Mouse (Mus musculus) urinary bladder, postnatal 36 days (tissue): ENCODE measurements around the gene Cox8b.
"Not testable (repeated sequence)": the region's sequence is repeated elsewhere in the genome, so short reads cannot be mapped to it uniquely, and the experiment has no call there.

Experiments used
- DNase-seq, 2 experiments: peaks; one replicate each; pipeline ENCODE4 v3.0.0; 2022; ENCODE audit warnings: low spot score in 2 of 2, mixed read lengths in 1 of 2

The Cox8b gene

GRCm38 (mm10) chr7:140914031-140914690 is 13.9 kb upstream of the Cox8b start:
- no peak for DNase-seq

GRCm38 (mm10) chr7:140912846-140913482 is 12.7 kb upstream of the Cox8b start:
- DNase-seq = no peak

GRCm38 (mm10) chr7:140912293-140912692 is 12.0 kb upstream of the Cox8b start:
- no peak for DNase-seq

- DNase-seq = peak; percentile 69 to 79
These were observed 8.4 kb upstream of the Cox8b start for GRCm38 (mm10) chr7:140908634-140909107.

- DNase-seq = no peak
These were observed 7.9 kb upstream of the Cox8b start for GRCm38 (mm10) chr7:140908181-140908580.

- no peak for DNase-seq
These were observed 7.5 kb upstream of the Cox8b start for GRCm38 (mm10) chr7:140907697-140908096.

GRCm38 (mm10) chr7:140907131-140907530 is 6.9 kb upstream of the Cox8b start:
- DNase-seq = no peak

GRCm38 (mm10) chr7:140905642-140906081 is 5.4 kb upstream of the Cox8b start:
- DNase-seq = no peak

- DNase-seq = peak; percentile 66 to 76
These were observed 3.0 kb upstream of the Cox8b start for GRCm38 (mm10) chr7:140903212-140903611.

- peak in 1 of 2 experiments; percentile 44 for DNase-seq
These were observed 2.0 kb upstream of the Cox8b start for GRCm38 (mm10) chr7:140902036-140902875.

- no peak for DNase-seq
These were observed 1.1 kb downstream of the Cox8b start for GRCm38 (mm10) chr7:140899121-140899520.

- DNase-seq = no peak
These were observed 2.4 kb downstream of the Cox8b start for GRCm38 (mm10) chr7:140897863-140898262.

- no peak for DNase-seq
These were observed 5.6 kb downstream of the Cox8b start for GRCm38 (mm10) chr7:140894611-140895010.

- no peak for DNase-seq
These were observed 6.2 kb downstream of the Cox8b start for GRCm38 (mm10) chr7:140894031-140894430.

GRCm38 (mm10) chr7:140890636-140891035 is 9.6 kb downstream of the Cox8b start:
- DNase-seq = not testable (repeated sequence)

- DNase-seq = no peak
These were observed 17.8 kb downstream of the Cox8b start for GRCm38 (mm10) chr7:140882469-140882803.

GRCm38 (mm10) chr7:140881696-140882468 is 18.4 kb downstream of the Cox8b start, which contains the start of the genes Psmd13 and Sirt3:
Gene Psmd13, plus strand, starts transcription at chr7:140881968.
Gene Sirt3, minus strand, starts transcription at chr7:140882309.
- DNase-seq = peak; percentile 89 to 92

GRCm38 (mm10) chr7:140880865-140881515 is 19.3 kb downstream of the Cox8b start:
- DNase-seq = no peak

GRCm38 (mm10) chr7:140880419-140880818 is 19.8 kb downstream of the Cox8b start:
- DNase-seq = no peak

GRCm38 (mm10) chr7:140879355-140879754 is 20.9 kb downstream of the Cox8b start:
- DNase-seq = no peak

GRCm38 (mm10) chr7:140877364-140877763 is 22.9 kb downstream of the Cox8b start:
- no peak for DNase-seq
